Mouse (Mus musculus): ENCODE results near the gene Tmem265. TPM values are rescaled to one million over a fixed set of nuclear protein-coding genes. Genes with fewer than 3 reads are reported as not detected.

The Tmem265 gene
- 5.7 and 20.5 TPM in 2 replicates for total RNA-seq (2014; rRNA removed)
- polyA plus RNA-seq (2015; fragmentation: Nextera tagmentation; extraction: Ambion mirVana) = 7.1 and 9.2 TPM in 2 replicates

GRCm38 (mm10) chr7:127561340-127561858, at the start of gene Tmem265:
TSS of gene Tmem265 (plus strand) at chr7:127561390.
- Histone ChIP-seq H3K4me3 (ENCODE audit: low read length) (no peak within 1 kb of the TSS), H3K36me3 (ENCODE audit: insufficient read depth, low read length) (peaks cover 45% of the 10 kb centered on the region), H3K9ac (replicated peaks; ENCODE audit: low read length) (no peak within 1 kb of the TSS), H3K27me3 (ENCODE audit: insufficient read depth, low read length) (no peaks in the 10 kb centered on the region), H3K4me1 (ENCODE audit: insufficient read depth, low read length) (no peaks in the 10 kb centered on the region), H3K27ac (no peak within 1 kb of the TSS), H3K9me3 (ENCODE audit: low read length) (no peaks in the 10 kb centered on the region), H3K4me2 (ENCODE audit: low read depth, low read length) (no peak within 1 kb of the TSS)
- 89% methylated on average over 5 of the region's 5 CpGs for WGBS
- DNase-seq (ENCODE audit: low spot score) = no peak
- TF ChIP-seq CTCF (IDR thresholded peaks at IDR 0.05; ENCODE audit: low read depth) = no peak
- no peak for ATAC-seq

- H3K27ac ChIP-seq = peak within 1 kb of the TSS; percentile 99
- peak within 1 kb of the TSS; percentile 93 for H3K9ac ChIP-seq (replicated peaks; ENCODE audit: low read length)
- DNase-seq (ENCODE audit: low spot score) (peak; percentile 98), ATAC-seq (peak; percentile 99)
- peaks cover 9% of the 10 kb centered on the region; the same call in 1 of the 2 replicates for H3K36me3 ChIP-seq (ENCODE audit: insufficient read depth, low read length)
- no peak for TF ChIP-seq CTCF (IDR thresholded peaks at IDR 0.05; ENCODE audit: low read depth)
- WGBS = under 1% methylated on average over 31 of the region's 37 CpGs
- H3K4me1 ChIP-seq (ENCODE audit: insufficient read depth, low read length) = 0 out of 2 replicates have a peak, but pooled peaks cover 6% of the 10 kb centered on the region
- peak within 1 kb of the TSS; percentile 57 for H3K4me2 ChIP-seq (ENCODE audit: low read depth, low read length)
- no peaks in the 10 kb centered on the region for H3K27me3 ChIP-seq (ENCODE audit: insufficient read depth, low read length)
- no peaks in the 10 kb centered on the region for H3K9me3 ChIP-seq (ENCODE audit: low read length)
- H3K4me3 ChIP-seq (ENCODE audit: low read length) = peak within 1 kb of the TSS; percentile 83
These were observed 49.4 kb upstream of the Tmem265 start, which contains the start of gene Srcap for GRCm38 (mm10) chr7:127511808-127512230. TSS of gene Srcap (plus strand) at chr7:127511983.

GRCm38 (mm10) chr7:127512231-127513015, 48.8 kb upstream of the Tmem265 start:
- peak overlapping the region; percentile 99 for H3K27ac ChIP-seq
- TF ChIP-seq CTCF (IDR thresholded peaks at IDR 0.05; ENCODE audit: low read depth) = no peak
- no peaks in the 10 kb centered on the region for H3K9me3 ChIP-seq (ENCODE audit: low read length)
- H3K27me3 ChIP-seq (ENCODE audit: insufficient read depth, low read length) = no peaks in the 10 kb centered on the region
- peak overlapping the region; percentile 93 for H3K9ac ChIP-seq (replicated peaks; ENCODE audit: low read length)
- H3K4me2 ChIP-seq (ENCODE audit: low read depth, low read length) = peak overlapping the region; percentile 57
- peaks cover 15% of the 10 kb centered on the region; the same call in 1 of the 2 replicates for H3K36me3 ChIP-seq (ENCODE audit: insufficient read depth, low read length)
- ATAC-seq (peak; percentile 90), DNase-seq (ENCODE audit: low spot score) (peak; percentile 96)
- H3K4me1 ChIP-seq (ENCODE audit: insufficient read depth, low read length) = 0 out of 2 replicates have a peak, but pooled peaks cover 6% of the 10 kb centered on the region
- WGBS = under 1% methylated on average over 59 of the region's 93 CpGs
- H3K4me3 ChIP-seq (ENCODE audit: low read length) = peak overlapping the region; percentile 83

GRCm38 (mm10) chr7:127513016-127513390, 48.2 kb upstream of the Tmem265 start:
- Histone ChIP-seq H3K36me3 (ENCODE audit: insufficient read depth, low read length) (peaks cover 20% of the 10 kb centered on the region; the same call in 1 of the 2 replicates), H3K4me1 (ENCODE audit: insufficient read depth, low read length) (0 out of 2 replicates have a peak, but pooled peaks cover 6% of the 10 kb centered on the region), H3K9ac (replicated peaks; ENCODE audit: low read length) (peak overlapping the region; percentile 93; the same call in 1 of the 2 replicates), H3K4me3 (ENCODE audit: low read length) (peak overlapping the region; percentile 83), H3K9me3 (ENCODE audit: low read length) (no peaks in the 10 kb centered on the region), H3K27ac (peak overlapping the region; percentile 99), H3K4me2 (ENCODE audit: low read depth, low read length) (peak overlapping the region; percentile 57), H3K27me3 (ENCODE audit: insufficient read depth, low read length) (no peaks in the 10 kb centered on the region)
- DNase-seq (ENCODE audit: low spot score) = no peak
- no peak for TF ChIP-seq CTCF (IDR thresholded peaks at IDR 0.05; ENCODE audit: low read depth)
- 41% methylated on average over 8 of the region's 8 CpGs for WGBS
- ATAC-seq = no peak

- no peak overlapping the region for H3K27ac ChIP-seq
- no peak for DNase-seq (ENCODE audit: low spot score)
- no peak overlapping the region for H3K9ac ChIP-seq (replicated peaks; ENCODE audit: low read length)
- H3K36me3 ChIP-seq (ENCODE audit: insufficient read depth, low read length) = peaks cover 20% of the 10 kb centered on the region; the same call in 1 of the 2 replicates
- WGBS = 82% methylated on average over 3 of the region's 3 CpGs
- no peaks in the 10 kb centered on the region for H3K27me3 ChIP-seq (ENCODE audit: insufficient read depth, low read length)
- no peak for TF ChIP-seq CTCF (IDR thresholded peaks at IDR 0.05; ENCODE audit: low read depth)
- no peak for ATAC-seq
- H3K4me1 ChIP-seq (ENCODE audit: insufficient read depth, low read length) = 0 out of 2 replicates have a peak, but pooled peaks cover 6% of the 10 kb centered on the region
- H3K9me3 ChIP-seq (ENCODE audit: low read length) = no peaks in the 10 kb centered on the region
- peak overlapping the region; percentile 57; the same call in 1 of the 2 replicates for H3K4me2 ChIP-seq (ENCODE audit: low read depth, low read length)
- no peak overlapping the region for H3K4me3 ChIP-seq (ENCODE audit: low read length)
These were observed 47.4 kb upstream of the Tmem265 start for GRCm38 (mm10) chr7:127513781-127514180.

GRCm38 (mm10) chr7:127515846-127516245, 45.3 kb upstream of the Tmem265 start:
- no peak for ATAC-seq
- DNase-seq (ENCODE audit: low spot score) = no peak
- Histone ChIP-seq H3K27me3 (ENCODE audit: insufficient read depth, low read length) (no peaks in the 10 kb centered on the region), H3K27ac (no peak overlapping the region), H3K4me2 (ENCODE audit: low read depth, low read length) (no peak overlapping the region), H3K36me3 (ENCODE audit: insufficient read depth, low read length) (peaks cover 35% of the 10 kb centered on the region), H3K4me1 (ENCODE audit: insufficient read depth, low read length) (0 out of 2 replicates have a peak, but pooled peaks cover 6% of the 10 kb centered on the region), H3K9ac (replicated peaks; ENCODE audit: low read length) (no peak overlapping the region), H3K4me3 (ENCODE audit: low read length) (no peak overlapping the region), H3K9me3 (ENCODE audit: low read length) (no peaks in the 10 kb centered on the region)
- TF ChIP-seq CTCF (IDR thresholded peaks at IDR 0.05; ENCODE audit: low read depth) = no peak
- whole genome bisulfite sequencing = 85% methylated on average over 7 of the region's 7 CpGs

All from hindbrain, postnatal 0 days (tissue).